Mouse (Mus musculus) urinary bladder, postnatal 25 days (tissue): ENCODE results near the gene Pifo.
A peak's percentile ranks its signal among the peaks of the same experiment; 100 is the strongest.
"Not testable (repeated sequence)": the region's sequence is repeated elsewhere in the genome, so short reads cannot be mapped to it uniquely, and the experiment has no call there.

ENCODE experiments used
- DNase-seq: peaks from one replicate; pipeline ENCODE4 v3.0.0; 2022; ENCODE audit warnings: low spot score

Gene Pifo

GRCm38 (mm10) chr3:106014546-106014945, at the start of gene Pifo:
Gene Pifo, minus strand, starts transcription at chr3:106014646.
- no peak for DNase-seq

GRCm38 (mm10) chr3:106057966-106058365, 43.5 kb upstream of the Pifo start:
- no peak for DNase-seq

GRCm38 (mm10) chr3:106051896-106052295, 37.5 kb upstream of the Pifo start:
- DNase-seq = no peak

- DNase-seq = no peak
Observed at GRCm38 (mm10) chr3:106040306-106040705, 25.9 kb upstream of the Pifo start.

GRCm38 (mm10) chr3:106032781-106033180, 18.3 kb upstream of the Pifo start, which contains the start of gene Chil5:
Gene Chil5, minus strand, starts transcription at chr3:106032814.
- no peak for DNase-seq

GRCm38 (mm10) chr3:106024135-106024534, 9.7 kb upstream of the Pifo start:
- DNase-seq = no peak

- DNase-seq = no peak
Observed at GRCm38 (mm10) chr3:106021840-106022239, 7.4 kb upstream of the Pifo start.

GRCm38 (mm10) chr3:106003360-106003759, 11.1 kb downstream of the Pifo start:
- not testable (repeated sequence) for DNase-seq

GRCm38 (mm10) chr3:106001416-106002370, 12.8 kb downstream of the Pifo start:
- no peak for DNase-seq

- no peak for DNase-seq
Observed at GRCm38 (mm10) chr3:106000707-106001375, 13.6 kb downstream of the Pifo start.

- no peak for DNase-seq
Observed at GRCm38 (mm10) chr3:105994730-105995129, 19.7 kb downstream of the Pifo start.

- peak; percentile 53 for DNase-seq
Observed at GRCm38 (mm10) chr3:105991653-105992283, 22.7 kb downstream of the Pifo start.

- DNase-seq = not testable (repeated sequence)
Observed at GRCm38 (mm10) chr3:105989611-105990010, 24.8 kb downstream of the Pifo start.

GRCm38 (mm10) chr3:105974174-105974573, 40.3 kb downstream of the Pifo start:
- DNase-seq = no peak

GRCm38 (mm10) chr3:105973411-105973810, 41.0 kb downstream of the Pifo start, which contains the start of gene Ovgp1:
Gene Ovgp1, plus strand, starts transcription at chr3:105973711.
- DNase-seq = no peak

- no peak for DNase-seq
Observed at GRCm38 (mm10) chr3:105971831-105972446, 42.5 kb downstream of the Pifo start.

GRCm38 (mm10) chr3:105960700-105961099, 53.7 kb downstream of the Pifo start:
- DNase-seq = no peak

GRCm38 (mm10) chr3:105959999-105960398, 54.4 kb downstream of the Pifo start, which contains the start of gene Atp5f1:
Gene Atp5f1, minus strand, starts transcription at chr3:105960099.
- DNase-seq = no peak

- no peak for DNase-seq
Observed at GRCm38 (mm10) chr3:105959585-105959984, 54.9 kb downstream of the Pifo start.

- peak; percentile 93 for DNase-seq
Observed at GRCm38 (mm10) chr3:105958974-105959580, 55.4 kb downstream of the Pifo start, which contains the start of gene Wdr77. Gene Wdr77, plus strand, starts transcription at chr3:105959369.

- no peak for DNase-seq
Observed at GRCm38 (mm10) chr3:105958204-105958603, 56.2 kb downstream of the Pifo start.
